Mouse (Mus musculus) liver, embryonic 11.5 days (tissue): ENCODE results near the gene Glod4. TPM values are rescaled to one million over a fixed set of nuclear protein-coding genes. Genes with fewer than 3 reads are reported as not detected.
"Not testable (repeated sequence)": the region's sequence is repeated elsewhere in the genome, so short reads cannot be mapped to it uniquely, and the experiment has no call there.

ENCODE experiments used
- ATAC-seq: fragments of 200-750 bp; cut with Nextera tagmentation; replicated peaks from 2 replicates; pipeline ENCODE4 v1.8.0; 2017; ENCODE audit warnings: moderate number of reproducible peaks, mild to moderate bottlenecking, moderate TSS enrichment, moderate library complexity; ENCODE audit not compliant: low FRiP score
- DNase-seq: peaks from one replicate; pipeline ENCODE4 v3.0.0-alpha.2; 2017; ENCODE audit warnings: low spot score
- H3K27ac ChIP-seq: fragments of 300-500 bp; sonication (generic); 2 replicates; pipeline ENCODE4 v1.5.1; 2014; ENCODE audit warnings: mild to moderate bottlenecking, low read depth, low read length, control low read depth
- H3K27me3 ChIP-seq: fragments of 300-500 bp; sonication (generic); replicated peaks from 2 replicates; pipeline ENCODE4 v1.6.1; 2014; ENCODE audit warnings: low read length, mixed read lengths; ENCODE audit not compliant: control insufficient read depth, insufficient read depth
- H3K36me3 ChIP-seq: fragments of 300-500 bp; sonication (generic); 2 replicates; pipeline ENCODE4 v1.6.1; 2014; ENCODE audit warnings: mild to moderate bottlenecking, low read length, moderate library complexity, mixed read lengths; ENCODE audit not compliant: control insufficient read depth, insufficient read depth
- H3K4me1 ChIP-seq: fragments of 300-500 bp; sonication (generic); replicated peaks from 2 replicates; pipeline ENCODE4 v1.6.1; 2014; ENCODE audit warnings: low read length, mixed read lengths; ENCODE audit not compliant: control insufficient read depth, insufficient read depth
- H3K4me2 ChIP-seq: fragments of 300-500 bp; sonication (generic); 2 replicates; pipeline ENCODE4 v1.6.1; 2014; ENCODE audit warnings: mild to moderate bottlenecking, control low read depth, moderate library complexity
- H3K4me3 ChIP-seq: fragments of 300-500 bp; sonication (generic); 2 replicates; pipeline ENCODE4 v1.5.1; 2014; ENCODE audit warnings: low read depth, low read length, control low read depth
- H3K9ac ChIP-seq: fragments of 300-500 bp; sonication (generic); 2 replicates; pipeline ENCODE4 v1.6.1; 2014; ENCODE audit warnings: low read depth, low read length, control low read depth
- H3K9me3 ChIP-seq: fragments of 300-500 bp; sonication (generic); 2 replicates; pipeline ENCODE4 v1.6.1; 2016; ENCODE audit warnings: low read length, inconsistent platforms, mixed read lengths; ENCODE audit not compliant: control insufficient read depth
- WGBS: fragments of 180-500 bp; shearing (Covaris S2); extraction: QIAGEN DNeasy Blood & Tissue Kit; methylation state at CpG from one replicate; pipeline ENCODE4 v1.1.7; 2014; 5-methylcytosine and 5-hydroxymethylcytosine counted together
- polyA plus RNA-seq: library from polyadenylated mRNA; unstranded; fragments of >200 nt; fragmentation: Nextera tagmentation; extraction: Ambion mirVana; gene quantifications from 2 replicates; pipeline ENCODE4 v1.2.1, GENCODE M21; 2014

The Glod4 gene
- polyA plus RNA-seq, 1 experiment from 2014 or later, result 137 TPM

GRCm38 (mm10) chr11:76217390-76217800 lies 26.1 kb downstream of the Glod4 start, which contains the start of the genes Dbil5 and Gemin4:
Gene Dbil5, plus strand, starts transcription at chr11:76217608.
Gene Gemin4, minus strand, starts transcription at chr11:76217664.
- DNase-seq (peak; percentile 96), ATAC-seq (peak; percentile 98)
- peaks cover 14% of the 10 kb centered on the region for H3K4me1 ChIP-seq
- H3K27me3 ChIP-seq, result no peaks in the 10 kb centered on the region
- H3K27ac ChIP-seq, result peak within 1 kb of the TSS; percentile 64
- H3K9ac ChIP-seq, result peak within 1 kb of the TSS; percentile 89
- H3K4me2 ChIP-seq, result peak within 1 kb of the TSS; percentile 84
- peaks cover 27% of the 10 kb centered on the region; the same call in 1 of the 2 replicates for H3K36me3 ChIP-seq
- H3K9me3 ChIP-seq, result no peaks in the 10 kb centered on the region
- WGBS, result under 1% methylated on average over 35 of the region's 35 CpGs
- H3K4me3 ChIP-seq, result peak within 1 kb of the TSS; percentile 68

GRCm38 (mm10) chr11:76216681-76217389 lies 26.7 kb downstream of the Glod4 start:
- DNase-seq (peak; percentile 57), ATAC-seq (peak; percentile 3)
- no peaks in the 10 kb centered on the region for H3K9me3 ChIP-seq
- peaks cover 14% of the 10 kb centered on the region for H3K4me1 ChIP-seq
- WGBS, result 3% methylated on average over 33 of the region's 33 CpGs
- H3K4me3 ChIP-seq, result peak overlapping the region; percentile 68
- H3K36me3 ChIP-seq, result peaks cover 25% of the 10 kb centered on the region; the same call in 1 of the 2 replicates
- peak overlapping the region; percentile 64 for H3K27ac ChIP-seq
- H3K9ac ChIP-seq, result peak overlapping the region; percentile 89
- no peaks in the 10 kb centered on the region for H3K27me3 ChIP-seq
- peak overlapping the region; percentile 84 for H3K4me2 ChIP-seq

- DNase-seq (no peak), ATAC-seq (no peak)
- peak overlapping the region; percentile 84 for H3K4me2 ChIP-seq
- H3K27me3 ChIP-seq, result no peaks in the 10 kb centered on the region
- peaks cover 14% of the 10 kb centered on the region for H3K4me1 ChIP-seq
- H3K27ac ChIP-seq, result no peak overlapping the region; the same call in 1 of the 2 replicates
- 82% methylated on average over 5 of the region's 5 CpGs for WGBS
- H3K9me3 ChIP-seq, result no peaks in the 10 kb centered on the region
- H3K4me3 ChIP-seq, result peak overlapping the region; percentile 68
- H3K36me3 ChIP-seq, result peaks cover 24% of the 10 kb centered on the region; the same call in 1 of the 2 replicates
- peak overlapping the region; percentile 89 for H3K9ac ChIP-seq
Observed at GRCm38 (mm10) chr11:76216049-76216540, 27.4 kb downstream of the Glod4 start.

- Histone ChIP-seq H3K36me3 (peaks cover 22% of the 10 kb centered on the region; the same call in 1 of the 2 replicates), H3K4me2 (no peak overlapping the region), H3K4me1 (peaks cover 14% of the 10 kb centered on the region), H3K27me3 (no peaks in the 10 kb centered on the region), H3K4me3 (no peak overlapping the region), H3K27ac (no peak overlapping the region), H3K9me3 (no peaks in the 10 kb centered on the region), H3K9ac (no peak overlapping the region)
- DNase-seq, result no peak
- WGBS, result 85% methylated on average over 2 of the region's 2 CpGs
- no peak for ATAC-seq
Observed at GRCm38 (mm10) chr11:76215011-76215410, 28.5 kb downstream of the Glod4 start.

- H3K9ac ChIP-seq, result no peak overlapping the region
- WGBS, result 89% methylated on average over 5 of the region's 5 CpGs
- H3K9me3 ChIP-seq, result no peaks in the 10 kb centered on the region
- H3K36me3 ChIP-seq, result peaks cover 22% of the 10 kb centered on the region; the same call in 1 of the 2 replicates
- no peak for DNase-seq
- H3K4me2 ChIP-seq, result no peak overlapping the region
- H3K4me3 ChIP-seq, result no peak overlapping the region
- no peaks in the 10 kb centered on the region for H3K27me3 ChIP-seq
- ATAC-seq, result no peak
- H3K27ac ChIP-seq, result no peak overlapping the region
- peaks cover 14% of the 10 kb centered on the region for H3K4me1 ChIP-seq
Observed at GRCm38 (mm10) chr11:76213841-76214240, 29.7 kb downstream of the Glod4 start.

- not testable (repeated sequence) for ATAC-seq, H3K4me3 ChIP-seq, H3K9ac ChIP-seq, H3K4me2 ChIP-seq, H3K9me3 ChIP-seq, DNase-seq, H3K27me3 ChIP-seq, H3K27ac ChIP-seq, H3K4me1 ChIP-seq
- peaks cover 22% of the 10 kb centered on the region; the same call in 1 of the 2 replicates for H3K36me3 ChIP-seq
- 93% methylated on average over 3 of the region's 6 CpGs for WGBS
Observed at GRCm38 (mm10) chr11:76211595-76211994, 31.9 kb downstream of the Glod4 start.

- Histone ChIP-seq H3K36me3 (peaks cover 22% of the 10 kb centered on the region; the same call in 1 of the 2 replicates), H3K27me3 (no peaks in the 10 kb centered on the region), H3K27ac (no peak overlapping the region), H3K9me3 (no peaks in the 10 kb centered on the region), H3K9ac (no peak overlapping the region), H3K4me3 (no peak overlapping the region), H3K4me1 (no peaks in the 10 kb centered on the region; the same call in 1 of the 2 replicates), H3K4me2 (no peak overlapping the region)
- DNase-seq, result no peak
- WGBS, result 86% methylated on average over 13 of the region's 13 CpGs
- ATAC-seq, result no peak
Observed at GRCm38 (mm10) chr11:76210228-76210985, 33.1 kb downstream of the Glod4 start.

- no peak overlapping the region for H3K4me2 ChIP-seq
- no peak overlapping the region for H3K9ac ChIP-seq
- H3K27ac ChIP-seq, result no peak overlapping the region
- no peak overlapping the region for H3K4me3 ChIP-seq
- ATAC-seq, result no peak
- H3K36me3 ChIP-seq, result peaks cover 4% of the 10 kb centered on the region; the same call in 1 of the 2 replicates
- 88% methylated on average over 5 of the region's 5 CpGs for whole genome bisulfite sequencing
- H3K9me3 ChIP-seq, result no peaks in the 10 kb centered on the region
- DNase-seq, result no peak
- peaks cover 11% of the 10 kb centered on the region for H3K4me1 ChIP-seq
- H3K27me3 ChIP-seq, result peaks cover 10% of the 10 kb centered on the region; the same call in 1 of the 2 replicates
Observed at GRCm38 (mm10) chr11:76206793-76207192, 36.7 kb downstream of the Glod4 start.
